Mouse (Mus musculus): ENCODE data around the gene Adcy1.

Gene Adcy1

DNA sequence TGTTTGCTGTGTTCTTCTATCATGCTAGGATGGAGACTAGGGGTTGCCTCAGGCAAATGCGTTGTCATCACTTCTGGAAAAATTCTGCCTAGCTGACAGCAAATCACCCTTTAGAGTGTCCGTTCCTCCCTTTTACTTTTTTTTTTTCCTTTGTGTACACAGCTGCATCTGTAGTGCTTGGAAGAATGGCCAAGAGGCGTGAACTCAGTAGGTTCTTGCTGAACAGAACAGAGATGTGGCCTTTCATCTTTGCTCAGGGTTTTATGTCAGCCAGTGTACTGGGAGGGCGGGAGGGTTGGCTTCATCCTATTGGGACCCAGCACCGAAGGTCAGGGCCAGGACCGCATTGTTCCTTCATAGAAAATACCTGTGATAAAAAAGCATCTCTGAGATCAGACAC is 72.0 kb downstream of the Adcy1 start:
- intact Hi-C loops (cut with DNase I), result no loop called here

DNA sequence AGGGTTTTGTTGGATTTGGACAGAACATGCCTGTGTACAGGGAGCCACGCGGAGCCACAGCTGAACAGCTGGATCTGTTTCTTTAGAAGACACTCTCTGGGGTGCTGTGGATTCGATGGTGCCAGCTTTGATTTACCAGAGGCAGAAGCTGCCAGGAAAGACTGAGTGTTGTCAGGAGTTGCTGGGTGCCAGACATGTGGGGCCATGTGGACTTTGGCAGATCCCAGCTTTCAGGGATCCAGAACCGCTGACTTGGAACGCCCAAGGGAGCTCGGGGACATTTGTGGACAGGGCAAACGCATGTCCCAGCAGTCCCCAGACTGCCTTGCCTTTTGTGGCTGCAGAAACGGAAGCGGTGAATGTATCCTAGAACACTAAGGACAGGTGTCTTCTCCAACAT is 72.5 kb downstream of the Adcy1 start:
- intact Hi-C loops (cut with DNase I), result no loop called here

DNA sequence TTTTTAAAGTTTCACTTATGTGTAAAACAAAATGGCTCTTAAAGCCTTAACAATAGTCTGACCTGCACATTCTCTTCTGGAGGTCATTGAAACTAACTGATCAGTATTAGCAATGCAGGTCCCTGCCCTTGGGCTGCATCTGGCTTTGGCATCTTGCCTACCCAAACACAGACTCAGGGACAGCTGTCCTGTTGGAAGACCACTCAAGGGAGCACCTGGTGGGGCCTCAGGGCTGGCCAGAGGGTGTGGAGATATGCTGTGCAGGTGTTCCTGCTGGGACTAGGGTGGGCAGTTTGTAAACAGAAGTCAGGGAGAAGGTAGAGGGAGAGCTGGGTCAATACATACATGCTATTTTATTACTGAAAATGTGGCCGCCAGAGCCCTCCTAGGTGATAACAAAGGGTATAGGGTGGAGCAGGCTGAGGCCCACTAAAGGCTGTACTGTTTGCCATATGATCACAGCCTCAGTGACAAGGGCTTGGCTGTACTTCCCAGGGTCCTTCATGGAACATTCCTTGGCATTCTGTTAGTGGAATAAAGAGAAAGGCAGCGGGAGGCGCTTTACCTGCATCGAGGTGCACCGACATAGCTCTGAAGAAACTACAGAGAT is 73.1 kb downstream of the Adcy1 start:
- intact Hi-C loops (cut with DNase I), result no loop called here

DNA sequence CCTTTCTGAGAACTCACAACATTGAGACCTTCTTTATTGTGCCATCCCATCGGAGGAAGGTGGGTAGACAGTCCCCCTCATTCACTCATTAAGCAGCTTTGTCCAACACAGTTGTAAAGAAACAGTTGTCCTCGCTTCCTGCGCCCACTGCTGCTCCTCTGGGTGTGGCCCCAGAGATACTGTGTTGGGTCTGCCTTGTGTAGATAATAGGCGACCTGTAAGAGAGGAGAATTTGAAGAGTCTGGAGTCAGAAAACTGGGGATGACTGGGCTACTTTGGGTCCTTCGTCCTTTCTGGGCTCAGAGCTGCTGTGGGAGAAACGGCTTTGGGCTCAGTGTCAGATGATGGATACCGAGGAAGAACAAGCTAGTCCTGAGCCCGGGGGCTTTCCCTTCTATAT is 75.1 kb downstream of the Adcy1 start:
- intact Hi-C loops (cut with DNase I), result no loop called here

DNA sequence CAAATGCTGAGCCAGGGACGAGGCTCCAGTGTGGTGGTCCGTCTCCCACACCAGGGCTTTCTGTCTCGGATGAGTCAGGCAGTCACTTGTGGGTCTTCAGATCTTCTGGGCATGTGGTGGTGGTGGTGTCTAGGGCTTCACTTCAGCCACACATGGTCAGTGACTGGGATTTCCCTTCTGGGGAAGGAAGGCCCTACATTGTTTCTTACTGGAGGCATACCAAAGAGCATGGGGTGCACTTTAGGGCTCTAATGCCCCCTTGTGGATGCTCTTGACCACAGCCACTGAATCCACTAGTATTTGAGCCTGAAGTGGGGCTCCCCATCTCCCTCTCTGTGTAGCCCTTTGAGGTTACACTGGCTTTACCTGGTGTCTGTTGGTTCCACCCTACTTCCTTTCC is 77.2 kb downstream of the Adcy1 start:
- intact Hi-C loops (cut with DNase I), result loop anchor here (10.0 kb wide), 1 partner anchor 256 kb away; no protein-coding TSS in a partner anchor

DNA sequence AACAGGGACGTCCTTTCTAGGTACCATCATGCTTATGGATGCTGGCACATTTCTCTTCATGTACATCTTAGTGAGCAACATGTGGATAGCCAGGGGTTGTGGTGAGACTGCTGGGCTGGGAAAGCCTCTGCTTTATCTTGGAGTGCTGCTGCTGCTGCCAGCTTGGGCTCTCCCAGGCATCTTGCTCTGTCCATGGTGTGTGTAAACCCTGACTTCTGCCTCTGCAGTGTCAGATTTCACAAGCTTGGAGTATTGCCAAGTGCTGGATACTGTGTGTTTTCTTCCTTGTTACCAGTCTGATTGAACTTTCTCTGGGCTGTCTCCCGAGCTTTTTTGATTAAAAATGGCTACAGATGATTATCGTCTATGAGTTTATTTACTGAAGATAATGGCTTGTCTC is 79.4 kb downstream of the Adcy1 start:
- intact Hi-C loops (cut with DNase I), result loop anchor here (10.0 kb wide), 1 partner anchor 258 kb away; no protein-coding TSS in a partner anchor

DNA sequence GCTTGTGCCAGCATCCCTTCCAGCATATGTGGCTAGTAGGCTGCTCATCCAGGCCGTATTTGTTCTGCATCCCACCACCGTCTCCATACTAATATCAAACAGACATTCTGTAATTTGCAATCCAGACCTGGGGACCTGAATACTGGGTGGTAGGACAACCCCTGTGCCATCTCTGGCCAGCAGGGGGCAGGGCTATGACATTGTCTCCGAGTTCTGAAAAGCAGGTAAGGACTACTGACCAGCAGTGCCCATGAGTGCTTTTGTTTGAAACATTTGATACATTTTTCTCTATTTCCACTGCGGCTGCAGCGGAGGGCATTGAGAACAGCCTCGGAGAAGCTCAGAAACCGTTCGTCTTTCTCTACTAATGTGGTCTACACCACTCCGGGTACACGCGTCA is 81.1 kb downstream of the Adcy1 start:
- intact Hi-C loops (cut with DNase I), result loop anchor here (10.0 kb wide), 1 partner anchor 260 kb away; no protein-coding TSS in a partner anchor

DNA sequence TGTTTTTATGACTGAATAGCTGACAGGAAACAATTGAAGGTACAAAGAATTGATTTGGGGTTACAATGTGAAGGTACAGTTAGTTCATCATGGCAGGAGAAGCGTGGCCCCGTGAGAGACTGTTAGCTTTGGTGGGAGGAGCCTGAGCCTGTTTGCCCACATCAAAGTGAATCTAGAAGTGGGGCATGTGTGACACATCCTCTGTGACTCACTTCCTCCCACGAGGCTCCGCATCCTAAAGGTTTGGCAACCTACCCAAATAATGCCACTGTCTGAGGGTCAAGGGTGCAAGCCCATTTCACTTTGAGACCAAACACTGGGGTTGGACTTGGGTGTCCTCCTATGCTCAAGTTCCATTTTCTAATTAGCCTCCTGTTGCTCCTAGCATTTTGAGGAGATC is 81.9 kb downstream of the Adcy1 start:
- intact Hi-C loops (cut with DNase I), result loop anchor here (10.0 kb wide), 1 partner anchor 260 kb away; no protein-coding TSS in a partner anchor

DNA sequence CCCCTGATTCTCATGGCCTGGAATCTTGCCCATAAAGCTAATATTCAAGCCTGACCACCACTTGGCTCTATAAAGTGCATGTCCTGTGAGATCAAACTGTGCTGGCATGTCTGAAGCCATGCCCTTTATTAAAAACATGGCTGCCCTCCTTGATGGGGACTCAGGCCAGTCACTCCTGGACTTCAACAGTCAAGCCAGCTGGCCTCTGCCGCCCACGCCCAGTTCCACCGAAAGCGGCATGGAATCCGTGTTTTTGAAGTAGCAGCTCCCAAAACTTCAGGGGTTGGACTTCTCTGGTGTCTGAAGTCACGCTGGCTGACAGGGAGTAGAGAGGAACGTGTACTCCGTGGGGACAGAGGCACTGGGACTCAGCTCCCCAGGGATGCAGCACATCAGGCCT is 84.2 kb downstream of the Adcy1 start:
- intact Hi-C loops (cut with DNase I), result loop anchor here (10.0 kb wide), 1 partner anchor 263 kb away; no protein-coding TSS in a partner anchor

DNA sequence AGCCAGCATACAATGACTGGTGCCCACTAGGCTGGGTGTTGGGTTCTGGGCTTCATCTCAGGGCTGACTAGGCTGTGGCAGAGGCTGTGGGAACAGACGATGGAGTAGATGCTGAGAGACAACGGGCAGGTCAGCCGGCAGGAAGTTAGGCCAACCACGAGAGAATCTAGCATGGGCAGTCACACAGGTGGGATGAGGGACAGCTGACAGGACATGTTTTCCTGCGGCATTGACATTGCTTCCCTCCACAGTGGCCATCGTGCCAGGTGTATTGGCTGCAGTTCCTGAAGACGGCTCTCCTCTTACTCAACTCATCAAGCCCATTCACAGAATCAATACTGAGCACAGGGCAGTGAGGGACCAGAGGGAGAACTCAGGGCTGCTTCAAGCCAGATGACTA is 84.7 kb downstream of the Adcy1 start:
- intact Hi-C loops (cut with DNase I), result loop anchor here (10.0 kb wide), 1 partner anchor 263 kb away; no protein-coding TSS in a partner anchor

DNA sequence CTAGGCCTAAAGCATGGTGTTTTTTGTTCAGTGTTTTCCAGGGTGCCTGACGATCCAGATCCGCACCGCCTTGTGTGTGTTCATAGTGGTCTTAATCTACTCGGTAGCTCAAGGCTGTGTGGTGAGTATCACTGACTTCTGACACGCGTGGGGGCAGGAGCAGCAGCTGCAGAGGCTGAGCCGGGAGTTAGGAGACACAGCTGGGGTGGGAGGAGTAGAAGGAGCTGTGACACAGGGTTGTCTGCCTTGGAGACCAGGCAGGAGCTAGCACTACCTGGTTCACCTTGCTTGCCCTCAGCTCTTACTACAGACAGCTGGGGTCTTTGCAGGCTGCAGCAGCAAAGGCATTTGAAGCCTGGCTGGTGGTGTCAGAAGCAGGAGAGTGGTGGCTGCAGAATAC is 86.2 kb downstream of the Adcy1 start:
- intact Hi-C loops (cut with DNase I), result loop anchor here (10.0 kb wide), 1 partner anchor 265 kb away; no protein-coding TSS in a partner anchor

DNA sequence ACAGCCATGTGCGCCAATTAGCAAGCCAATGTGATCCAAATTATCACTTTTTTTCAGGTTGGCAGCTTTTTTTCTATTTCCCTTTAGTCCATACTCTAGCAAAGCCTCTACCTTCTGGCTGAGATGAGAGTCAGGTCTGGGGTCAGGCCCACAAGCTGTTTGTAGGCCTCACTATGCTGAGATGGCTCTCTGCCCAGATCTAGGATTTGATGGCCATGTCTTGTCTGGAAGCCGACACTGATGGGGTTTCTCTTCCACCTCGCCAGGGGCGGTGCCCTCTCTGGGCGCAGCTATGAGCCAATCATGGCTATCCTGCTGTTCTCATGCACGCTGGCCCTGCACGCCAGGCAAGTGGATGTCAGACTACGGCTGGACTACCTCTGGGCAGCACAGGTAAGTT is 87.2 kb downstream of the Adcy1 start:
- intact Hi-C loops (cut with DNase I), result no loop called here

DNA sequence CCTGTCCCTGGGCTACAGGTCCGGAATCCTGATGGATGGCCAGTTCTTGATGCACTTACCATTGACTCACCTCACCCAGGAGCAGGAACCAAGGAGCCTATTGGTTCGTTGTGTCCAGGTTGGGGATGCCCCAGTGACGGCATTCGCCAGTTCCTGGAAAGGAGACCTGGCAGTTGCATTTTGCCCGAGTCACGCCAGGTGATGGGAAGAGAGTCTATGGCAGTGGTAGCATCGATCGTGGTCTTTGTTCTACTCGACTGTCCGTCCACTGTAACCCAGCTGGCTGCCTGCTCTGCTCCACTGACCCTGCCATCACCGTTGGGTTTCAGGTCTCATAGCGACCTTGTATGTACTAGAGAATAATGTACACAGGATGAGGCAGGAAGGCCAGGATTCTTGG is 89.1 kb downstream of the Adcy1 start:
- intact Hi-C loops (cut with DNase I), result no loop called here

DNA sequence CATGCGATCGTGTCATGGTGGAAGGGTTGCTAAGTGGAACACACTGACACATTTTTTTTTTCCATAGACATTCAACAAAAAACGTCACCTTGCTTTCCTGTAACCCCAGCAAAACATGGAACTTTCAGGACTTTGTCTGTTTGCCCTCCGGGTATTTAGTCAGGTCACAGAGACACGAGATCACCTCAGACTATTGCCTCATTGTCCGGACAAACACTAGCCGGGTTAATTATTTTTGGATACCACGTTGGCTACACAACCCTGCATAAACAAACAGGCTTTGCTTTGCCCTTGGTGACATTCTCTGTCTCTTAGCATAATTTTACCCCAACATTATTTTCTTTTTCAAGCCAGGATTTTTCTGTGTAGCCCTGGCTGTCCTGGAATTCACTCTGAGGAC is 89.8 kb downstream of the Adcy1 start:
- intact Hi-C loops (cut with DNase I), result no loop called here

DNA sequence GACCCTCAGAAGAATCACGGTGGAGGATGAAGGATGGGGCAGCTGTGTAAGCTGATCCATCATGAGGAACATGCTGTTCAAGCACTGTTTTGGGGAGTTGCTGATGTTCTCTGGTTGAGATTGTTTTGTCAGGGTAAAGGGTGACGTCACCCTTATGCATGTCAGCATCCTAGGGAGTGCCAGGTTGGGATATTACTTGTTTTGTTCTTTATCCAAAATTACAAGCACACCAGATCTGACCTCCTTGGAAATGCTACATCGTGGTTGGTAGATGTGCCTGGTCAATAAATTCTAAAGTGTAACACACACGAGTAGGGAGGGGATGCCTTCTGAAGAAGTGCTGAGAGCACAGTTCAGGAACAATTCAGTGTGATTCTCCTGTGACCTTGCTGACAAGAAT is 93.1 kb downstream of the Adcy1 start:
- intact Hi-C loops (cut with DNase I), result no loop called here

DNA sequence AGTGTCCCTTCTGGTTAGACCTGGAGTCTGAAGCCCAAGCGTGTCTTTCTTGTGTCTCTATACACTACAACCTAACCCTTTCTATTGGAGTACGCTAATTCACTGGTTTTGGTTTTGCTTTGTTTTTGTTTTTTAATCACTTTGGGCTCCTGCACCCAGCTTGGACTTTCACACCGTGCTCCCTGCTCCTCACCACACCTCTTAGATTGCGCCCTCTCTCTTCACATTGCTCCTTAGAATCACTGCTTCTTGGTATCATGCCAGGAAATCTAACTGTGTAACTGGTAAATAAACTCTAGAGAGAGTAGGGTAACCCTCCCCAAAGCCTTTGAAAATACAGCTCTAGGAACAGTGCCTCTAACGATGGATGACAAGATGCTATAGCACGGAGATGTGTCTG is 94.9 kb downstream of the Adcy1 start:
- intact Hi-C loops (cut with DNase I), result no loop called here

DNA sequence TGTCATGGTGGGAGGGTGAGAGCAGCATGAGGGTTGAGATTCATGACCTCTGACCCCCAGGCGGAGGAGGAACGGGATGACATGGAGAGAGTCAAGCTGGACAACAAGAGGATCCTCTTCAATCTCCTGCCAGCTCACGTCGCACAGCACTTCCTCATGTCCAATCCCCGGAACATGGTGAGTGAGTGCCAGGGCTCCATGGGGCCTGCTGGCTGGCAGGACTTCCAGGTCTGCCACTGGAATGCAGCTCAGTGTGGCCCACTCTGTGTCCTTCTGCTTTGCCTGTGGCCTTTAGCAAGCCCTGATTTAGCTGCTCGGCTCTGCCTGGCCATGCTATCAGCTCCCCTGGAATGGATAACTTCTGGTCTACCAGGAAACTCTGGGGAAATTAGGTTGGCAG is 96.9 kb downstream of the Adcy1 start:
- intact Hi-C loops (cut with DNase I), result loop anchor here (10.0 kb wide), 1 partner anchor 505 kb away; the partner anchor contains the start of gene Ramp3

DNA sequence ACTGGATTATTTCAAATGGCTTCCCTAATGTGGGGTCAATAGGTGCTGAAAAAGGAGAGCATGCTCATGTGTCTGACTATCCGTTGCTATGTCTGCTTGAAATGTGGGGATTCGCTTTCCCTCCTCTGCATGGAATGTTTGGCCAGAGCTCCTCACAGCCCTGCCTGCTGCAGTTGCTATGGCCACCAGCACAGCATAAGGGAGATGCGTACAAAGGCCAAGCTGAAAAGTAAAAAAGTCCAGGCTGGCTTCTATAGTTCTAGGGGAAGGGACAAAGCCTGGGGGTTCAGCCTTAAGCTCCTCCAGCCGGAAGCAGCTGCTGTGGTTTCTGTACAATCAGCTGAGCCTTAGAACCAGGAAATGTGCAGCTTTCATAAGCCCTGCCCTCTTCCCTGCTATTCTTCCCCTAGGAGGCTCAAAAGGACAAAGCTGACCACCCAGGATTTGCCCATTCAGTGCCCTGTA is 97.4 kb downstream of the Adcy1 start:
- intact Hi-C loops (cut with DNase I), result loop anchor here (10.0 kb wide), 1 partner anchor 506 kb away; the partner anchor contains the start of gene Ramp3

DNA sequence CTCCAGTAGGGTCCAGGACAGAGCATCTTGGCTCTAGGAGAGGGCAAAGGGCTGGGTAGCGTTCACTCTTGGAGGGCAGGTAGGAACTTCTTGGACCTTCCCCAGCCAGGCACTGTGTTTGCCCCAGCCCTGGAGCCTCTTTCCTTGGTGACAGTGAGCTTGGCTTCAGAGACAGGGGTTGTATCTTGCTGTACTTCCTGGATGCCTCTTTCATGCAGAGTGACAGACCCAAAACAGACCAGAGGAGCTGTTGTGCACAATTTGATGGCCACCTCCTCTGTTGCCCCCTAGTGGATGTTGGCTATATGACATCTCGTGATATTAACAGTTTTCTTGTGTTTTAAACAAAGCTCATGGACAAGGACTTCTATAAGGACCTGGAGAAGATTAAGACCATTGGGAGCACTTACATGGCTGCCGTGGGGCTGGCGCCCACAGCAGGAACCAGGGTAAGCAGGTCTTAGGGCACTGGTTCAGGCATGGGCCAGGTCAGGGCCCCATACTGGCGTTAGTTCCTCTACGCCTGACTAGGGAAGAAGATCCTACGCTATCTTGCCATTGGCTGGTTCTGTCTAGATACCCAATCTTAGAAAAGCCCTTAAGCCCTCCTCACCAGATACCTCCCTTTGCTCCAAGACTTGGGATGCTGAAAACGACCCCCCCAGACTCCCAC is 98.3 kb downstream of the Adcy1 start:
- intact Hi-C loops (cut with DNase I), result loop anchor here (10.0 kb wide), 1 partner anchor 507 kb away; the partner anchor contains the start of gene Ramp3

DNA sequence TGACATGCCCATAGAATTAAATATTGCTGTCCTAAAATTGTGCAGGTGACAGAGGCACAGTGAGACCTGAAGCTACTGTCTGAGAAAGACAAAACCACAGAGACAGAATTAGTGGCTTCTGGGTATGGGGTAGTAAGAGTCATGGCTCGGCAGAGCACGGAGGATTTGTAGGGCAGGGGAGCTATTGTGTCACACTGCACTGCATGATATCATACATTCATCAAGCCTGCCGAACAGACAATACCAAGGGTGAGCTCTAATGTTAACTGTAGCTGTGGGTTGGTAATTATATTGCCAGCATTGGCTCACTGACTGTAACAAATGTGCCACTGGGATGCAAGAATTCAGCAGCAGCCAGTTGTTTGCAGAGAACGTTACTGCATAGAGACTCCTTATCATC is 101.1 kb downstream of the Adcy1 start:
- intact Hi-C loops (cut with DNase I), result loop anchor here (10.0 kb wide), 1 partner anchor 510 kb away; the partner anchor contains the start of gene Ramp3

DNA sequence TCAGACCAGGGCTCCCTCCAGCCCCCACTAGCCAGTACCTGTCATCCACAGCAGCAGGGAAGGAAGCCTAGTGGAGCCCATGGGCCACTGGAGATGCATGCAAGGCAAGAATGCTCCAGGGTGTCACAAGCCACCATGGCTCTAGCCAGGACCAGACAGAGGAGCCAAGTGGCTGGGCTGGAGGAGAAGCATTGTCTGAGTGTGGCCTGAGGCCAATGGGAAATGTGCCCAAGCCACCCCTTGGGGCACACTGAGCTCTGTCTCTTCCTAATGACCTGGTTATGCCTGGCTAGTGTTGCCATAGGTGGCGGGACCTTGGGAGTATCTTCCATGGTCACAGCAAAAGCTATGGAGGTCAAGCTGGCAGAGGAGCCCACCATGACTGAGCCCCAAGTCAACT is 106.4 kb downstream of the Adcy1 start:
- intact Hi-C loops (cut with DNase I), result loop anchor here (10.0 kb wide), 1 partner anchor 515 kb away; the partner anchor contains the start of gene Ramp3

DNA sequence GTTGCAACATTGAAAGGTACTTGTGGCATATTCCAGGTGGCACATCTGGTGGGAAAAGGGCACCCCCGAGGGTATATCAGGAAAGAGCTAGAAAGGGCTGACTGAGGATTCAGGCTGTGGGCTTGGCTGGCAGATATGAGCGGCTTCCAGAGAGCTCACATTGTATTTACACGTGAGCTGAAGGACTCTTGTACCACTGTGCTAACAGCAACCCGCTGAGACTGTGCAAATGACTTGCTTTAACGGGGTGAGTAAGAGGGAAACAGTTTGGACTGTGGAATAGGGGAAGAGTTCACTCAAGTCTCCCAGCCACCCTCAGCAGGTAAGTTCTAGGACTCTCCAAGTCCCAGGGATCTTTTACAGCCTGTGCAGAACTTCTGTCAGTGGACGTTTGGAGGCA is 110.4 kb downstream of the Adcy1 start:
- intact Hi-C loops (cut with DNase I), result no loop called here

Data from adrenal gland (tissue).